Mouse (Mus musculus) right cerebral cortex, postnatal 14 days (tissue): Measurements from ENCODE around the gene Obsl1.

Experiments
- DNase-seq: peaks from one replicate; pipeline ENCODE4 v3.0.0; 2022

Obsl1 gene

GRCm38 (mm10) chr1:75480735-75481134 lies 25.5 kb downstream of the Obsl1 start:
- no peak for DNase-seq

GRCm38 (mm10) chr1:75480036-75480435 lies 26.2 kb downstream of the Obsl1 start:
- no peak for DNase-seq

GRCm38 (mm10) chr1:75479635-75479989 lies 26.6 kb downstream of the Obsl1 start:
- DNase-seq: no peak

- DNase-seq: peak; percentile 95
These were observed 27.2 kb downstream of the Obsl1 start, which contains the start of the genes Chpf and Tmem198 for GRCm38 (mm10) chr1:75478916-75479634. Gene Chpf, minus strand, starts transcription at chr1:75479307. Gene Tmem198, plus strand, starts transcription at chr1:75479532.

- no peak for DNase-seq
These were observed 27.8 kb downstream of the Obsl1 start for GRCm38 (mm10) chr1:75478497-75478896.

GRCm38 (mm10) chr1:75477966-75478290 lies 28.3 kb downstream of the Obsl1 start:
- DNase-seq: no peak

- peak; percentile 83 for DNase-seq
These were observed 28.8 kb downstream of the Obsl1 start for GRCm38 (mm10) chr1:75477264-75477965.

GRCm38 (mm10) chr1:75476441-75476840 lies 29.8 kb downstream of the Obsl1 start:
- DNase-seq: no peak

- no peak for DNase-seq
These were observed 36.9 kb downstream of the Obsl1 start for GRCm38 (mm10) chr1:75469287-75469825.

GRCm38 (mm10) chr1:75467215-75467927 lies 38.9 kb downstream of the Obsl1 start:
- DNase-seq: peak; percentile 78

- DNase-seq: no peak
These were observed 42.5 kb downstream of the Obsl1 start for GRCm38 (mm10) chr1:75463652-75464204.

GRCm38 (mm10) chr1:75462636-75463035 lies 43.6 kb downstream of the Obsl1 start:
- DNase-seq: no peak

GRCm38 (mm10) chr1:75460297-75460696 lies 46.0 kb downstream of the Obsl1 start:
- no peak for DNase-seq

GRCm38 (mm10) chr1:75458789-75459684 lies 47.2 kb downstream of the Obsl1 start:
- peak; percentile 68 for DNase-seq

- no peak for DNase-seq
These were observed 48.0 kb downstream of the Obsl1 start for GRCm38 (mm10) chr1:75458025-75458788.

GRCm38 (mm10) chr1:75457710-75458024 lies 48.6 kb downstream of the Obsl1 start:
- DNase-seq: no peak

- DNase-seq: no peak
These were observed 49.3 kb downstream of the Obsl1 start for GRCm38 (mm10) chr1:75456746-75457564.

- DNase-seq: no peak
These were observed 50.3 kb downstream of the Obsl1 start for GRCm38 (mm10) chr1:75455948-75456347.

- no peak for DNase-seq
These were observed 50.8 kb downstream of the Obsl1 start for GRCm38 (mm10) chr1:75455433-75455832.

- no peak for DNase-seq
These were observed 54.4 kb downstream of the Obsl1 start for GRCm38 (mm10) chr1:75451900-75452299.
